ENCODE assay signal across 22 mouse cellular contexts in the genomic region with DNA sequence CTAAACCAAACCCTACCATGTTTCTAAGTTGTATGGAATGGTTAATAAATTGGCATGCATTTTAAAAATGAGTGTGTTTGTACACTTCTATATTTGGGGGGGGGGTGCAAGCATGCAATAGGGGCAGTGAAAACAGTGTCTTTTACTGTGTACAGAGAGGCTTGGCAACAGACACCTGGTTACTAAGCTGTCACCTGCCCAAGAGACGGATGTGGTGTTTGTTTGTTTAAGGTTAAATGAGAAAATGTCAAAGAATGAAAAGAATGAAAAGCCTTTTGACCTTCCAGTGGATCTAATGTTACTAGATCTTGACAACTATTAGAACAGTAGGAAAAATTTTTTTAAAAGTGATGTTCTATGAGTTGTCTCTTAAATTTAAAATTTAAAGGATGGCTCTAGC. TPM values are rescaled to one million over a fixed set of nuclear protein-coding genes. Genes with fewer than 3 reads are reported as not detected.
"Had no signal": no experiment of that assay in that cellular context is flagged by ENCODE, and none has a peak within 500 bp of the region (broad histone marks: within the 10 kb centered on the region; RNA-seq: fewer than 3 reads in every experiment).

No protein-coding gene starts in this region.

- H3K36me3 ChIP-seq: midbrain, embryonic 10.5 days; midbrain, embryonic 12.5 days; neural tube, embryonic 12.5 days had no signal

- H3K27me3 ChIP-seq: midbrain, embryonic 12.5 days; neural tube, embryonic 12.5 days had no signal

- H3K9ac ChIP-seq: lung, embryonic 14.5 days; midbrain, embryonic 12.5 days; neural tube, embryonic 12.5 days had no signal

- ATAC-seq: midbrain, embryonic 16.5 days had no signal

- H3K4me1 ChIP-seq: neural tube, embryonic 12.5 days had no signal

- H3K9me3 ChIP-seq: midbrain, embryonic 10.5 days; midbrain, embryonic 12.5 days; neural tube, embryonic 12.5 days had no signal

- H3K4me2 ChIP-seq: lung, embryonic 14.5 days; midbrain, embryonic 12.5 days; neural tube, embryonic 12.5 days had no signal

- H3K27ac ChIP-seq: midbrain, embryonic 10.5 days; midbrain, embryonic 12.5 days; neural tube, embryonic 12.5 days had no signal

- DNase-seq: lung, adult 18-20 months; lung, embryonic 14.5 days; lung, postnatal 10 days; lung, postnatal 4 days; midbrain, embryonic 14.5 days; retina, postnatal 1 day; right cerebral cortex, postnatal 14 days; thymus, adult 18-20 months; thymus, postnatal 14 days; thymus, postnatal 36 days had no signal

- H3K4me3 ChIP-seq: midbrain, embryonic 10.5 days; midbrain, embryonic 12.5 days; myocyte; neural tube, embryonic 12.5 days had no signal

RNA-seq across cellular contexts. Expression of gene a, which starts 16.5 kb away (rescaled TPM):
- polyA plus RNA-seq: liver, embryonic 16.5 days; lung, embryonic 14.5 days; lung, embryonic 16.5 days; myocyte; neural tube, embryonic 12.5 days; neural tube, embryonic 14.5 days; spleen, adult 2 months; stomach, embryonic 14.5 days had no signal

RNA-seq across cellular contexts. Expression of gene Gm14214, which starts 37.9 kb away (rescaled TPM):
- polyA plus RNA-seq: liver, embryonic 16.5 days; lung, embryonic 14.5 days; lung, embryonic 16.5 days; midbrain, embryonic 10.5 days; midbrain, embryonic 12.5 days; midbrain, embryonic 14.5 days; midbrain, embryonic 16.5 days; myocyte; neural tube, embryonic 12.5 days; neural tube, embryonic 14.5 days; spleen, adult 2 months; stomach, embryonic 14.5 days; stomach, embryonic 16.5 days; thymus, postnatal 0 days had no signal
